Mouse (Mus musculus) ES-E14 (cell line): Measurements from ENCODE around the gene Bex6.

ENCODE experiments used
- CHD2 ChIP-seq: IDR thresholded peaks from 2 replicates; pipeline ENCODE4 v1.6.1; 2014; ENCODE audit warnings: mild to moderate bottlenecking, low read depth, low read length, inconsistent platforms
- HCFC1 ChIP-seq: IDR thresholded peaks from 2 replicates; pipeline ENCODE4 v1.6.1; 2012; ENCODE audit warnings: low read length, inconsistent platforms, borderline replicate concordance; ENCODE audit not compliant: insufficient read depth
- MAFK ChIP-seq: IDR thresholded peaks from 2 replicates; pipeline ENCODE4 v1.6.1; 2014; ENCODE audit warnings: mild to moderate bottlenecking, low read depth, low read length, inconsistent platforms; ENCODE audit not compliant: insufficient read depth
- ZC3H11A ChIP-seq: IDR thresholded peaks from 2 replicates; pipeline ENCODE4 v1.6.1; 2012; ENCODE audit warnings: low read depth, mild to moderate bottlenecking, inconsistent platforms, low read length, borderline replicate concordance
- ZNF384 ChIP-seq: IDR thresholded peaks from 2 replicates; pipeline ENCODE4 v1.6.1; 2012; ENCODE audit warnings: low read depth, low read length, inconsistent platforms

GRCm38 (mm10) chr16:32143766-32144165 is 35.9 kb upstream of the Bex6 start:
- TF ChIP-seq HCFC1 (no peak), MAFK (no peak), CHD2 (no peak), ZC3H11A (no peak), ZNF384 (no peak)
